In genomic region chr5:25101126-25101523, GRCm38 (mm10) we compare ENCODE assay signal across 8 mouse cellular contexts. TPM values are rescaled to one million over a fixed set of nuclear protein-coding genes. Genes with fewer than 3 reads are reported as not detected.
A peak's percentile ranks its signal among the peaks of the same experiment; 100 is the strongest.
DNase-seq lines count a peak whose midpoint lies in the region; ATAC-seq lines count a peak whose summit lies in the region.

No protein-coding gene starts in this region.

- intact Hi-C loops in gastrocnemius, postnatal 36 days (cut with DNase I), result no loop called here

- H3K9ac ChIP-seq in intestine, embryonic 14.5 days (ENCODE audit: low read length), result peak overlapping the region; percentile 56
- peak overlapping the region; percentile 59 for H3K9ac ChIP-seq in liver, embryonic 16.5 days (ENCODE audit: low read depth, low read length)

- under 1% methylated on average over 25 of the region's 25 CpGs for WGBS in intestine, embryonic 14.5 days
- WGBS in liver, embryonic 16.5 days (ENCODE audit: insufficient replicate concordance), result under 1% methylated on average over 25 of the region's 25 CpGs

- H3K27me3 ChIP-seq in intestine, embryonic 14.5 days (replicated peaks; ENCODE audit: control insufficient read depth, insufficient read depth, low read length), result peaks cover 24% of the 10 kb centered on the region
- peaks cover 22% of the 10 kb centered on the region for H3K27me3 ChIP-seq in liver, embryonic 16.5 days (ENCODE audit: control insufficient read depth, insufficient read depth, low read depth, low read length)

- H3K36me3 ChIP-seq in intestine, embryonic 14.5 days (ENCODE audit: control insufficient read depth, insufficient read depth, low read length), result no peaks in the 10 kb centered on the region
- H3K36me3 ChIP-seq in liver, embryonic 16.5 days (ENCODE audit: control insufficient read depth, insufficient read depth), result no peaks in the 10 kb centered on the region

- H3K4me2 ChIP-seq in intestine, embryonic 14.5 days (ENCODE audit: low read length), result peak overlapping the region; percentile 96
- peak overlapping the region; percentile 70 for H3K4me2 ChIP-seq in liver, embryonic 16.5 days (ENCODE audit: low read depth, low read length)

- H3K4me3 ChIP-seq in brown adipose tissue, adult 24 weeks (ENCODE audit: insufficient read depth, low read depth, low read length), result peak overlapping the region; percentile 87
- peak overlapping the region; percentile 45 for H3K4me3 ChIP-seq in intestine, embryonic 14.5 days (ENCODE audit: low read depth, low read length)
- H3K4me3 ChIP-seq in liver, embryonic 16.5 days (ENCODE audit: low read depth, low read length), result peak overlapping the region; percentile 64

- H3K9me3 ChIP-seq in intestine, embryonic 14.5 days (ENCODE audit: control insufficient read depth, low read length), result no peaks in the 10 kb centered on the region
- H3K9me3 ChIP-seq in liver, embryonic 16.5 days (replicated peaks; ENCODE audit: control insufficient read depth, low read length), result no peaks in the 10 kb centered on the region

- DNase-seq in urinary bladder, adult 18-20 months (ENCODE audit: low spot score in 2 of 2), result peak; percentile 70 to 77
- no peak for DNase-seq in urinary bladder, postnatal 10 days (ENCODE audit: low spot score)
- DNase-seq in gastrocnemius, postnatal 36 days, result peak; percentile 58 to 64
- peak; percentile 77 for DNase-seq in intestine, embryonic 14.5 days (ENCODE audit: low spot score)
- DNase-seq in neural tube, embryonic 10.5 days (ENCODE audit: extremely low spot score, low spot score), result peak; percentile 55
- DNase-seq in urinary bladder, postnatal 4 days (ENCODE audit: low spot score in 2 of 2), result peak; percentile 52 to 64

- H3K27ac ChIP-seq in brown adipose tissue, adult 24 weeks (replicated peaks; ENCODE audit: low read depth, low read length), result peak overlapping the region; percentile 93
- no peak overlapping the region for H3K27ac ChIP-seq in intestine, embryonic 14.5 days (ENCODE audit: low read depth)
- peak overlapping the region; percentile 78 for H3K27ac ChIP-seq in liver, embryonic 16.5 days (ENCODE audit: low read length)

- ATAC-seq in intestine, embryonic 14.5 days (replicated peaks; ENCODE audit: low FRiP score, low TSS enrichment, low read depth), result peak; percentile 33; the same call in 1 of the 2 replicates
- peak; percentile 59 for ATAC-seq in liver, embryonic 16.5 days (ENCODE audit: low read depth)

- H3K4me1 ChIP-seq in brown adipose tissue, adult 24 weeks (ENCODE audit: control insufficient read depth, insufficient read depth, insufficient read length, low read length), result peaks cover 17% of the 10 kb centered on the region
- no peaks in the 10 kb centered on the region for H3K4me1 ChIP-seq in intestine, embryonic 14.5 days (replicated peaks; ENCODE audit: control insufficient read depth, insufficient read depth, low read length)
- peaks cover 6% of the 10 kb centered on the region for H3K4me1 ChIP-seq in liver, embryonic 16.5 days (ENCODE audit: control insufficient read depth, low read depth, low read length)

RNA-seq across cellular contexts. Expression of gene Prkag2, which starts 0.7 kb away (rescaled TPM):
- 32.6 and 60.2 TPM in 2 replicates for polyA plus RNA-seq in brown adipose tissue, adult 24 weeks (2012; ENCODE audit: insufficient read depth, insufficient read length, missing spikeins)
- 10 to 100 TPM in 1 of 2 experiments, 1 to 10 TPM in 1; 9.0 to 14.9 TPM for total RNA-seq in gastrocnemius, postnatal 36 days (2021)
- polyA plus RNA-seq in intestine, embryonic 14.5 days (2014; fragmentation: Nextera tagmentation; extraction: Ambion mirVana), result 52.1 and 54.0 TPM in 2 replicates
- polyA plus RNA-seq in liver, embryonic 16.5 days (2015; fragmentation: Nextera tagmentation; extraction: Ambion mirVana), result 4.3 and 4.8 TPM in 2 replicates
